Mouse (Mus musculus) gonadal fat pad, adult 2 months (tissue): Measurements from ENCODE around the gene Rdh13. TPM values are rescaled to one million over a fixed set of nuclear protein-coding genes. Genes with fewer than 3 reads are reported as not detected.
"Not testable (repeated sequence)": the region's sequence is repeated elsewhere in the genome, so short reads cannot be mapped to it uniquely, and the experiment has no call there.

Experiments used
- DNase-seq: peaks from one replicate; pipeline ENCODE4 v3.0.0-alpha.2; 2012; ENCODE audit warnings: low read depth
- polyA plus RNA-seq: library from polyadenylated mRNA; depleted of rRNA; stranded (reverse); fragments of >200 nt; gene quantifications from 2 replicates; pipeline ENCODE4 v1.2.3, GENCODE M21; 2012; rRNA removed

The Rdh13 gene
- polyA plus RNA-seq, 1 experiment, result 16.0 TPM

GRCm38 (mm10) chr7:4432026-4432425, 13.4 kb downstream of the Rdh13 start:
- DNase-seq, result no peak

GRCm38 (mm10) chr7:4431548-4431947, 13.9 kb downstream of the Rdh13 start:
- DNase-seq, result no peak

GRCm38 (mm10) chr7:4430246-4430844, 15.1 kb downstream of the Rdh13 start:
- no peak for DNase-seq

GRCm38 (mm10) chr7:4427161-4427912, 18.1 kb downstream of the Rdh13 start:
- peak; percentile 69 for DNase-seq

GRCm38 (mm10) chr7:4420230-4420629, 25.2 kb downstream of the Rdh13 start:
- DNase-seq, result no peak

- DNase-seq, result no peak
Observed at GRCm38 (mm10) chr7:4419681-4420080, 25.8 kb downstream of the Rdh13 start.

- not testable (repeated sequence) for DNase-seq
Observed at GRCm38 (mm10) chr7:4412406-4412805, 33.0 kb downstream of the Rdh13 start.

- no peak for DNase-seq
Observed at GRCm38 (mm10) chr7:4397730-4398129, 47.7 kb downstream of the Rdh13 start, which contains the start of gene Gp6. TSS of gene Gp6 (minus strand) at chr7:4397744.

Other genes with a start within 250 kb of the Rdh13 start
- 0.55 and 0.67 TPM in 2 replicates for gene Lilra5, start 207.9 kb downstream of the Rdh13 start, polyA plus RNA-seq
- gene Ncr1, start 107.9 kb downstream of the Rdh13 start, polyA plus RNA-seq, result 0.42 and 0.89 TPM in 2 replicates
- gene Gp6, start 47.9 kb downstream of the Rdh13 start, polyA plus RNA-seq, result not detected in 2 replicates
- gene Eps8l1, start 15.0 kb upstream of the Rdh13 start, polyA plus RNA-seq, result 9.1 and 11.3 TPM in 2 replicates
- gene Ppp1r12c, start 56.0 kb upstream of the Rdh13 start, polyA plus RNA-seq, result 57.8 and 59.3 TPM in 2 replicates
- gene Tnnt1, start 70.7 kb upstream of the Rdh13 start, polyA plus RNA-seq, result 4.9 and 8.0 TPM in 2 replicates
- 2.5 and 5.1 TPM in 2 replicates for gene Tnni3, start 78.6 kb upstream of the Rdh13 start, polyA plus RNA-seq
- gene Dnaaf3, start 86.8 kb upstream of the Rdh13 start, polyA plus RNA-seq, result 4.7 and 5.5 TPM in 2 replicates
- gene Syt5, start 101.9 kb upstream of the Rdh13 start, polyA plus RNA-seq, result 0.09 and 0.81 TPM in 2 replicates
- 0.05 TPM in 1 of 2 replicates, not detected in the other for gene Ptprh, start 158.4 kb upstream of the Rdh13 start, polyA plus RNA-seq
- gene Tmem86b, start 185.8 kb upstream of the Rdh13 start, polyA plus RNA-seq, result 13.0 and 16.5 TPM in 2 replicates
- gene Ppp6r1, start 213.4 kb upstream of the Rdh13 start, polyA plus RNA-seq, result 120 and 134 TPM in 2 replicates
- 28.9 and 31.8 TPM in 2 replicates for gene Hspbp1, start 239.4 kb upstream of the Rdh13 start, polyA plus RNA-seq
- gene Brsk1, start 245.0 kb upstream of the Rdh13 start, polyA plus RNA-seq, result 3.3 TPM in 2 replicates